Mouse (Mus musculus) heart, postnatal 0 days (tissue): ENCODE measurements around the gene Patj. TPM values are rescaled to one million over a fixed set of nuclear protein-coding genes. Genes with fewer than 3 reads are reported as not detected.
A peak's percentile ranks its signal among the peaks of the same experiment; 100 is the strongest.

Experiments
- ATAC-seq: fragments of 200-750 bp; cut with Nextera tagmentation; 2 replicates; pipeline ENCODE4 v1.8.0; 2017; ENCODE audit warnings: low read depth, moderate number of reproducible peaks, moderate library complexity; ENCODE audit not compliant: insufficient read depth
- DNase-seq: peaks from one replicate; pipeline ENCODE4 v3.0.0-alpha.2; 2016; ENCODE audit warnings: low spot score
- H3K27ac ChIP-seq: fragments of 300-500 bp; sonication (generic); 2 replicates; pipeline ENCODE4 v1.5.1; 2014; ENCODE audit warnings: low read depth, mild to moderate bottlenecking
- H3K27me3 ChIP-seq: fragments of 300-500 bp; sonication (generic); 2 replicates; pipeline ENCODE4 v1.6.1; 2014; ENCODE audit warnings: low read length, mixed read lengths; ENCODE audit not compliant: control insufficient read depth, insufficient read depth
- H3K36me3 ChIP-seq: fragments of 300-500 bp; sonication (generic); replicated peaks from 2 replicates; pipeline ENCODE4 v1.6.1; 2014; ENCODE audit warnings: low read length, mixed read lengths; ENCODE audit not compliant: control insufficient read depth, insufficient read depth
- H3K4me1 ChIP-seq: fragments of 300-500 bp; sonication (generic); 2 replicates; pipeline ENCODE4 v1.6.1; 2014; ENCODE audit warnings: antibody characterized with exemption; ENCODE audit not compliant: control insufficient read depth, insufficient read depth
- H3K4me2 ChIP-seq: fragments of 300-500 bp; sonication (generic); 2 replicates; pipeline ENCODE4 v1.6.1; 2014; ENCODE audit warnings: low read depth, mild to moderate bottlenecking, low read length, moderate library complexity
- H3K4me3 ChIP-seq: fragments of 300-500 bp; sonication (generic); 2 replicates; pipeline ENCODE4 v1.5.1; 2014; ENCODE audit warnings: low read depth, low read length
- H3K9ac ChIP-seq: fragments of 300-500 bp; sonication (generic); replicated peaks from 2 replicates; pipeline ENCODE4 v1.6.1; 2014; ENCODE audit warnings: low read depth, low read length, mixed read lengths
- H3K9me3 ChIP-seq: fragments of 300-500 bp; sonication (generic); replicated peaks from 2 replicates; pipeline ENCODE4 v1.6.1; 2016; ENCODE audit warnings: low read length; ENCODE audit not compliant: control insufficient read depth
- CTCF ChIP-seq: IDR thresholded peaks from 2 replicates; pipeline ENCODE4 v1.5.1; 2016; ENCODE audit warnings: antibody characterized with exemption, control low read depth, low read depth
- EP300 ChIP-seq: IDR thresholded peaks from 2 replicates; pipeline ENCODE4 v1.6.1; 2016; ENCODE audit warnings: antibody characterized with exemption, low read depth
- WGBS: fragments of 180-500 bp; shearing (Covaris S2); extraction: QIAGEN DNeasy Blood & Tissue Kit; methylation state at CpG from one replicate; pipeline ENCODE4 v1.1.7; 2014; 5-methylcytosine and 5-hydroxymethylcytosine counted together
- polyA plus RNA-seq: library from polyadenylated mRNA; unstranded; fragments of >200 nt; fragmentation: Nextera tagmentation; extraction: Ambion mirVana; gene quantifications from 2 replicates; pipeline ENCODE4 v1.2.1, GENCODE M21; 2015
- total RNA-seq: library from RNA; depleted of rRNA; stranded (reverse); fragments of >200 nt; gene quantifications from 2 replicates; pipeline ENCODE4 v1.2.3, GENCODE M21; 2014; ENCODE audit warnings: low replicate concordance

Gene Patj
- total and polyA plus RNA-seq, 2 experiments from 2014 or later = 5.2 to 1,302 TPM

GRCm38 (mm10) chr4:98478005-98478404, 82.4 kb downstream of the Patj start:
- Histone ChIP-seq H3K4me2 (no peak overlapping the region), H3K4me1 (no peaks in the 10 kb centered on the region), H3K4me3 (no peak overlapping the region), H3K9me3 (no peaks in the 10 kb centered on the region), H3K9ac (no peak overlapping the region), H3K36me3 (no peaks in the 10 kb centered on the region), H3K27me3 (no peaks in the 10 kb centered on the region), H3K27ac (no peak overlapping the region)
- TF ChIP-seq EP300 (no peak), CTCF (no peak)
- no peak for DNase-seq
- WGBS = 73% methylated on average over 3 of the region's 3 CpGs
- no peak for ATAC-seq

DNA sequence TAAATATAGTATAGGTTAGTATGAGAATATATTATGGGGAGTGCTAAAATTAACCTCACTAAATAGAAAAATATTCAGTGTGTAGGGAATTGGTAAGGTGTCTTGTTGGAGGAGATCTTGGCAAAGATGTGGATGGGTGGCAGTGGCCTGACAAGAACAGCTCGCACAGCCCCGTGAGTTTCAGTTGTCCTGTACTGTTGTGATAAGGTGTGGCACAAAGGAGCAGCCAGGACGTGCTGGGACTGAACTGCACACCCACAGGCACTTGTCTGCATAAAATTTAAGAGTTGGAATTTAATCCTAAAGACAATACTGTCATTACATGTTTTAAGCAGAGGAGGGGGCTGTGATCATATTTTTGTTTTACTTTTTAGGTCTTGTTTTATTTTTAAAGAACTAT, 90.9 kb downstream of the Patj start:
- ATAC-seq = no peak
- DNase-seq = no peak
- Histone ChIP-seq H3K27ac (no peak overlapping the region), H3K9me3 (no peaks in the 10 kb centered on the region), H3K36me3 (no peaks in the 10 kb centered on the region), H3K4me2 (no peak overlapping the region), H3K9ac (no peak overlapping the region), H3K4me3 (no peak overlapping the region), H3K4me1 (no peaks in the 10 kb centered on the region), H3K27me3 (no peaks in the 10 kb centered on the region)
- WGBS = 32% methylated on average over 3 of the region's 3 CpGs
- no peak for TF ChIP-seq CTCF
- TF ChIP-seq EP300 = no peak

DNA sequence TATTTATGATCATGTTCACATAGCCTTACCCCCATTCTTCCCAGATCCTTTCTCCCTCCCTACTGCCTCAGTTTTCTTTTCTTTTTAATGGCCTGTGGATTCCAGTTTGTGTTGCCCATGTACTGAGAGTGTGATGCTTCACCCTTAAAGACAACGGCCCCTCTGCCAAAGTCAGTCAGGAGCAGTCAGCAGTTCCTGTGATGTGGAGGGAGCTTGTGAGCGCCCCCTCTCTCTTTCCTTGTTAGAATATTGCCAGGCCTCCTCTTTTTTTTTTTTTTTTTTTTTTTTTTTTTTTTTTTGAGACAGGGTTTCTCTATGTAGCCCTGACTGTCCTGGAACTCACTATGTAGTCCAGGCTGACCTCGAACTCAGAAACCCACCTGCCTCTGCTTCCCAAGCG, 91.3 kb downstream of the Patj start:
- Histone ChIP-seq H3K4me1 (no peaks in the 10 kb centered on the region), H3K27ac (no peak overlapping the region), H3K9me3 (no peaks in the 10 kb centered on the region), H3K27me3 (no peaks in the 10 kb centered on the region), H3K4me2 (no peak overlapping the region), H3K36me3 (no peaks in the 10 kb centered on the region), H3K9ac (no peak overlapping the region), H3K4me3 (no peak overlapping the region)
- no peak for ATAC-seq
- TF ChIP-seq EP300 (no peak), CTCF (no peak)
- 86% methylated on average over 4 of the region's 4 CpGs for WGBS
- no peak for DNase-seq

- peak; percentile 28 for DNase-seq
- H3K9me3 ChIP-seq = no peaks in the 10 kb centered on the region
- no peak overlapping the region for H3K4me2 ChIP-seq
- H3K27me3 ChIP-seq = no peaks in the 10 kb centered on the region
- H3K27ac ChIP-seq = no peak overlapping the region
- no peaks in the 10 kb centered on the region for H3K36me3 ChIP-seq
- ATAC-seq = no peak
- TF ChIP-seq EP300 = no peak
- TF ChIP-seq CTCF = peak; percentile 42
- H3K4me3 ChIP-seq = no peak overlapping the region
- H3K9ac ChIP-seq = no peak overlapping the region
- no peaks in the 10 kb centered on the region for H3K4me1 ChIP-seq
- 26% methylated on average over 1 of the region's 1 CpGs for WGBS
Observed at GRCm38 (mm10) chr4:98489386-98489785, 93.8 kb downstream of the Patj start.

GRCm38 (mm10) chr4:98498341-98498740, 102.8 kb downstream of the Patj start:
- no peaks in the 10 kb centered on the region for H3K27me3 ChIP-seq
- TF ChIP-seq CTCF (no peak), EP300 (no peak)
- no peak for ATAC-seq
- H3K4me1 ChIP-seq = no peaks in the 10 kb centered on the region
- 88% methylated on average over 4 of the region's 4 CpGs for WGBS
- no peak overlapping the region for H3K4me3 ChIP-seq
- no peak overlapping the region for H3K4me2 ChIP-seq
- no peak overlapping the region for H3K27ac ChIP-seq
- DNase-seq = no peak
- H3K36me3 ChIP-seq = no peaks in the 10 kb centered on the region; the same call in 1 of the 2 replicates
- H3K9me3 ChIP-seq = no peaks in the 10 kb centered on the region
- no peak overlapping the region for H3K9ac ChIP-seq

DNA sequence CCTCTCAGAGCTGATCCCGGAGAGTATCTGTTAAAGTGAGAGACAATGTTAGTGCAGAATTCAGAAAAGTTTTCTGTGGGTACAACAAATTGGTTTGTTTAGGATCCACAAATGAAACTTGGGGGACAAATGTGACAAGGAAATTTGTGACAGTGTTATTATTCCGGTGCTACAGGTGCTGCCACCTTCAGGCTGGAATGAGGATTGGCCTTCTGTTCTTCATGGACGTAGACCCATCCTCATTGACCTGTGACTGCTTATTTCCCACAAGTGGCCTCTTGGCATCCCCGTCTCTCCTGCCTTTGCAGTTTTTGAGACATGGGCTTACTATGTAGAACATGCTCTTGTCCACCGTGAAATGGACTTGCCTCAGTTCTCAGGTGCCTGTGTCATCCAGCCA, 104.6 kb downstream of the Patj start:
- H3K9me3 ChIP-seq = no peaks in the 10 kb centered on the region
- DNase-seq (no peak), ATAC-seq (no peak)
- TF ChIP-seq CTCF (peak; percentile 45), EP300 (no peak)
- H3K4me3 ChIP-seq = no peak overlapping the region
- no peaks in the 10 kb centered on the region for H3K27me3 ChIP-seq
- no peaks in the 10 kb centered on the region; the same call in 1 of the 2 replicates for H3K36me3 ChIP-seq
- WGBS = 70% methylated on average over 5 of the region's 5 CpGs
- no peaks in the 10 kb centered on the region for H3K4me1 ChIP-seq
- H3K9ac ChIP-seq = no peak overlapping the region
- no peak overlapping the region for H3K27ac ChIP-seq
- no peak overlapping the region for H3K4me2 ChIP-seq
